ENCODE assay signal across 23 mouse cellular contexts in genomic region chr11:103436282-103436681, GRCm38 (mm10). TPM values are rescaled to one million over a fixed set of nuclear protein-coding genes. Genes with fewer than 3 reads are reported as not detected.
DNase-seq lines count a peak whose midpoint lies in the region; ATAC-seq lines count a peak whose summit lies in the region.
"Had no signal": no experiment of that assay in that cellular context is flagged by ENCODE, and none has a peak within 500 bp of the region (broad histone marks: within the 10 kb centered on the region; RNA-seq: fewer than 3 reads in every experiment).

No protein-coding gene starts in this region.

- no peaks in the 10 kb centered on the region for H3K36me3 ChIP-seq in liver, embryonic 16.5 days (ENCODE audit: control insufficient read depth, insufficient read depth)
- H3K36me3 ChIP-seq in splenic B cell, adult 2 months (ENCODE audit: control insufficient read depth, insufficient read depth, low read length, poor library complexity, severe bottlenecking) = no peaks in the 10 kb centered on the region
- H3K36me3 ChIP-seq in heart, embryonic 11.5 days (ENCODE audit: control insufficient read depth, insufficient read depth, low read length) = no peaks in the 10 kb centered on the region
- H3K36me3 ChIP-seq: forebrain, embryonic 12.5 days; hindbrain, embryonic 10.5 days; midbrain, embryonic 12.5 days; neural tube, embryonic 13.5 days had no signal

- DNase-seq in spleen, postnatal 36 days (ENCODE audit: low spot score in 2 of 2) = peak; percentile 32 to 39
- no peak for DNase-seq in spleen, adult 12 weeks (ENCODE audit: low spot score)
- DNase-seq in splenic B cell, adult 2 months (ENCODE audit: low read depth, low spot score) = peak; percentile 62
- no peak for DNase-seq in cerebellum, adult 18-20 months
- DNase-seq: adrenal gland, postnatal 25 days; cerebellum, adult 11-12 months; cerebellum, postnatal 36 days; gastrocnemius, adult 2 months; kidney, adult 2 months; kidney, postnatal 14 days; left cerebral cortex, postnatal 4 days; lung, postnatal 10 days; spleen, adult 18-20 months had no signal

- no peak overlapping the region for H3K4me3 ChIP-seq in liver, embryonic 16.5 days (ENCODE audit: low read depth, low read length)
- no peak overlapping the region for H3K4me3 ChIP-seq in heart, embryonic 11.5 days (ENCODE audit: low read depth, low read length)
- H3K4me3 ChIP-seq: forebrain, embryonic 12.5 days; gastrocnemius, adult 2 months; hindbrain, embryonic 10.5 days; layer of hippocampus, adult 2 months; midbrain, embryonic 12.5 days; neural tube, embryonic 13.5 days had no signal

- no peak overlapping the region for H3K4me2 ChIP-seq in liver, embryonic 16.5 days (ENCODE audit: low read depth, low read length)
- H3K4me2 ChIP-seq in heart, embryonic 11.5 days = no peak overlapping the region
- H3K4me2 ChIP-seq: forebrain, embryonic 12.5 days; midbrain, embryonic 12.5 days; neural tube, embryonic 13.5 days had no signal

- no peaks in the 10 kb centered on the region for H3K4me1 ChIP-seq in liver, embryonic 16.5 days (ENCODE audit: control insufficient read depth, low read depth, low read length)
- no peaks in the 10 kb centered on the region for H3K4me1 ChIP-seq in heart, embryonic 11.5 days (ENCODE audit: control insufficient read depth, insufficient read depth, low read length)
- H3K4me1 ChIP-seq: forebrain, embryonic 12.5 days; hindbrain, embryonic 10.5 days; midbrain, embryonic 12.5 days; neural tube, embryonic 13.5 days had no signal

- H3K27ac ChIP-seq in liver, embryonic 16.5 days (ENCODE audit: low read length) = no peak overlapping the region
- no peak overlapping the region for H3K27ac ChIP-seq in heart, embryonic 11.5 days (ENCODE audit: low read depth, low read length)
- H3K27ac ChIP-seq: forebrain, embryonic 12.5 days; gastrocnemius, adult 2 months; hindbrain, embryonic 10.5 days; layer of hippocampus, adult 2 months; midbrain, embryonic 12.5 days; neural tube, embryonic 13.5 days had no signal

- H3K9me3 ChIP-seq in liver, embryonic 16.5 days (replicated peaks; ENCODE audit: control insufficient read depth, low read length) = no peaks in the 10 kb centered on the region
- no peaks in the 10 kb centered on the region for H3K9me3 ChIP-seq in heart, embryonic 11.5 days (replicated peaks; ENCODE audit: control insufficient read depth, low read length)
- H3K9me3 ChIP-seq: forebrain, embryonic 12.5 days; hindbrain, embryonic 10.5 days; midbrain, embryonic 12.5 days; neural tube, embryonic 13.5 days had no signal

- peak; percentile 99 for ATAC-seq in common myeloid progenitor, adult 5-6 weeks (replicated peaks; ENCODE audit: low read depth, poor library complexity, severe bottlenecking)
- ATAC-seq in liver, embryonic 16.5 days (ENCODE audit: low read depth) = 0 out of 2 replicates have a peak, but pooled peaks have one; percentile 35
- ATAC-seq in megakaryocyte-erythroid progenitor cell, adult 5-6 weeks (replicated peaks; ENCODE audit: low FRiP score, low TSS enrichment, poor library complexity, severe bottlenecking) = no peak
- ATAC-seq in heart, embryonic 11.5 days (replicated peaks; ENCODE audit: insufficient number of reproducible peaks, low FRiP score, low TSS enrichment) = no peak
- ATAC-seq: inflammation-experienced regulatory T-cells, adult 6 months had no signal

- WGBS in liver, embryonic 16.5 days (ENCODE audit: insufficient replicate concordance) = 23% methylated on average over 5 of the region's 5 CpGs
- WGBS in heart, embryonic 11.5 days (ENCODE audit: insufficient replicate concordance) = 67% methylated on average over 5 of the region's 5 CpGs

- no peak overlapping the region for H3K9ac ChIP-seq in liver, embryonic 16.5 days (ENCODE audit: low read depth, low read length)
- H3K9ac ChIP-seq in heart, embryonic 11.5 days (ENCODE audit: low read depth, low read length) = no peak overlapping the region
- H3K9ac ChIP-seq: forebrain, embryonic 12.5 days; midbrain, embryonic 12.5 days; neural tube, embryonic 13.5 days had no signal

- H3K27me3 ChIP-seq in liver, embryonic 16.5 days (ENCODE audit: control insufficient read depth, insufficient read depth, low read depth, low read length) = no peaks in the 10 kb centered on the region
- no peaks in the 10 kb centered on the region for H3K27me3 ChIP-seq in splenic B cell, adult 2 months (ENCODE audit: control insufficient read depth, insufficient read depth, low read length, poor library complexity, severe bottlenecking)
- no peaks in the 10 kb centered on the region for H3K27me3 ChIP-seq in heart, embryonic 11.5 days (ENCODE audit: control insufficient read depth, insufficient read depth, low read length)
- H3K27me3 ChIP-seq: forebrain, embryonic 12.5 days; midbrain, embryonic 12.5 days; neural tube, embryonic 13.5 days had no signal

RNA-seq across cellular contexts. Expression of gene Plekhm1, which starts 23.8 kb away (rescaled TPM):
- total RNA-seq in common myeloid progenitor, adult 5-6 weeks (2017) = 3.6 and 6.3 TPM in 2 replicates
- 3.8 and 4.1 TPM in 2 replicates for polyA plus RNA-seq in liver, embryonic 16.5 days (2015; fragmentation: Nextera tagmentation; extraction: Ambion mirVana)
- total RNA-seq in megakaryocyte-erythroid progenitor cell, adult 5-6 weeks (2014; fragmentation: Nextera tagmentation) = 12.5 and 16.3 TPM in 2 replicates
- 2.2 and 2.7 TPM in 2 replicates for total RNA-seq in megakaryocyte-erythroid progenitor cell, adult 5-6 weeks (2017)
- polyA plus RNA-seq in heart, embryonic 11.5 days (2014; fragmentation: Nextera tagmentation; extraction: Ambion mirVana) = 4.4 and 5.2 TPM in 2 replicates

Comparison
In these comparisons a context has a peak if more than half of its experiments do, and no peak if none do; other contexts are left out.
1. DNase-seq: peak in spleen, postnatal 36 days (2 of 2) and splenic B cell, adult 2 months (single experiment); none in spleen, adult 12 weeks (single experiment) and cerebellum, adult 18-20 months (0 of 2).
2. ATAC-seq: peak in common myeloid progenitor, adult 5-6 weeks (single experiment) and liver, embryonic 16.5 days (single experiment); none in megakaryocyte-erythroid progenitor cell, adult 5-6 weeks (single experiment) and heart, embryonic 11.5 days (single experiment).